Mouse (Mus musculus): ENCODE measurements around the gene Wscd2.

Gene Wscd2

GRCm38 (mm10) chr5:113580801-113581200 lies 90.7 kb downstream of the Wscd2 start:
- in situ Hi-C loops (cut with MseI, MboI) = loop anchor here in 1 of 2 experiments (10.0 kb wide), 2 partner anchors 144 to 206 kb away; partner anchors contain the start of gene 1700069L16Rik

GRCm38 (mm10) chr5:113583424-113584162 lies 93.5 kb downstream of the Wscd2 start:
- in situ Hi-C loops (cut with MseI, MboI) = loop anchor here in 1 of 2 experiments (10.0 kb wide), 2 partner anchors 141 to 209 kb away; partner anchors contain the start of gene 1700069L16Rik

- in situ Hi-C loops (cut with MseI, MboI) = loop anchor here in 1 of 2 experiments (10.0 kb wide), 2 partner anchors 140 to 210 kb away; partner anchors contain the start of gene 1700069L16Rik
These were observed 94.3 kb downstream of the Wscd2 start for GRCm38 (mm10) chr5:113584439-113584838.

- in situ Hi-C loops (cut with MseI, MboI) = loop anchor here (5.0 to 10.0 kb wide), 3 partner anchors 136 to 211 kb away; partner anchors contain the start of gene 1700069L16Rik (in 2 of the 2)
These were observed 95.7 kb downstream of the Wscd2 start for GRCm38 (mm10) chr5:113585619-113586457.

GRCm38 (mm10) chr5:113586458-113586849 lies 96.3 kb downstream of the Wscd2 start:
- in situ Hi-C loops (cut with MseI, MboI) = loop anchor here (5.0 to 10.0 kb wide), 3 partner anchors 136 to 212 kb away; partner anchors contain the start of gene 1700069L16Rik (in 2 of the 2)

- in situ Hi-C loops (cut with MseI, MboI) = no loop called here
These were observed 100.0 kb downstream of the Wscd2 start for GRCm38 (mm10) chr5:113590010-113590640.

- in situ Hi-C loops (cut with MseI, MboI) = no loop called here
These were observed 101.0 kb downstream of the Wscd2 start for GRCm38 (mm10) chr5:113591166-113591565.

- in situ Hi-C loops (cut with MseI, MboI) = no loop called here
These were observed 101.7 kb downstream of the Wscd2 start for GRCm38 (mm10) chr5:113591751-113592230.

GRCm38 (mm10) chr5:113593911-113594705 lies 104.0 kb downstream of the Wscd2 start:
- in situ Hi-C loops (cut with MseI, MboI) = no loop called here

- in situ Hi-C loops (cut with MseI, MboI) = no loop called here
These were observed 106.1 kb downstream of the Wscd2 start for GRCm38 (mm10) chr5:113596252-113596651.

- in situ Hi-C loops (cut with MseI, MboI) = no loop called here
These were observed 106.7 kb downstream of the Wscd2 start for GRCm38 (mm10) chr5:113596780-113597353.

GRCm38 (mm10) chr5:113600181-113600580 lies 110.0 kb downstream of the Wscd2 start:
- in situ Hi-C loops (cut with MseI, MboI) = no loop called here

GRCm38 (mm10) chr5:113600803-113601202 lies 110.7 kb downstream of the Wscd2 start:
- in situ Hi-C loops (cut with MseI, MboI) = no loop called here

GRCm38 (mm10) chr5:113603471-113603870 lies 113.3 kb downstream of the Wscd2 start:
- in situ Hi-C loops (cut with MseI, MboI) = no loop called here

GRCm38 (mm10) chr5:113604758-113605157 lies 114.6 kb downstream of the Wscd2 start:
- in situ Hi-C loops (cut with MseI, MboI) = no loop called here

- in situ Hi-C loops (cut with MseI, MboI) = no loop called here
These were observed 116.0 kb downstream of the Wscd2 start for GRCm38 (mm10) chr5:113606121-113606520.

- in situ Hi-C loops (cut with MseI, MboI) = no loop called here
These were observed 117.0 kb downstream of the Wscd2 start for GRCm38 (mm10) chr5:113606961-113607785.

- in situ Hi-C loops (cut with MseI, MboI) = no loop called here
These were observed 117.9 kb downstream of the Wscd2 start for GRCm38 (mm10) chr5:113607941-113608431.

- in situ Hi-C loops (cut with MseI, MboI) = no loop called here
These were observed 118.4 kb downstream of the Wscd2 start for GRCm38 (mm10) chr5:113608511-113608910.
